Mouse (Mus musculus): Measurements from ENCODE around the gene Foxp4. TPM values are rescaled to one million over a fixed set of nuclear protein-coding genes. Genes with fewer than 3 reads are reported as not detected.

Foxp4 gene
- total RNA-seq, 1 experiment from 2014 or later = 7.0 TPM

- no peak for ATAC-seq (replicated peaks in 1 of 2; ENCODE audit: insufficient read depth in 1 of 2, low FRiP score in 2 of 2, low TSS enrichment in 1 of 2, low read depth in 1 of 2, poor library complexity in 2 of 2, severe bottlenecking in 2 of 2)
These were observed 16.4 kb downstream of the Foxp4 start for GRCm38 (mm10) chr17:47908079-47908478.

DNA sequence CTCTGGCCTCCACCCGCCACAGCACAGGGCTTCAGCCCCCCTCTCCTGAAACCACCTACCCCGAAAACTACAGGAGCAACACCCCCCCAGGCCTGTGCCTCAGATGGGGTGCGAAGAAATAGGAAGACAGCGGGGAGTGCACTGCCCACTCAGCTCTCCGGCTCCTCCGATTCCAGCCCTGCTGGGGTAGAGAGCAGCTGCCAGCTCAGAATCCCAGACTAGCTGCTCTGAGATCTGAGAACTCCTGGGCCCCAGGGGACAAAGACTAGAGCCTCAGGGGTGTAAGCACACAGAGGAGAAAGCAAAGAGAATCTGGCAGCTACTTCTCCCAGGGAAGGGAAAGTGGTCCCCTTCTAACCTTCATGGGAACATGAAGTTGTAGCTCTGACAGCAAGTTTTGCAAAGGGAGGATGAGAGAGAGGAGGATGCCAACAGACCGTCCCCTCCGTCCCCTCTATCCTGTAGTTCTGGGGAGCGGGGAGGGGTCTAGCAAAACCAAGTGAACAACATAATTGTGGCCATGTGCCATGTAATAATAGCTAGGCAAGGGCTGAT is 17.0 kb downstream of the Foxp4 start:
- no peak for ATAC-seq (replicated peaks in 1 of 2; ENCODE audit: insufficient read depth in 1 of 2, low FRiP score in 2 of 2, low TSS enrichment in 1 of 2, low read depth in 1 of 2, poor library complexity in 2 of 2, severe bottlenecking in 2 of 2)

GRCm38 (mm10) chr17:47903846-47904680 is 20.4 kb downstream of the Foxp4 start:
- no peak for ATAC-seq (replicated peaks in 1 of 2; ENCODE audit: insufficient read depth in 1 of 2, low FRiP score in 2 of 2, low TSS enrichment in 1 of 2, low read depth in 1 of 2, poor library complexity in 2 of 2, severe bottlenecking in 2 of 2)

DNA sequence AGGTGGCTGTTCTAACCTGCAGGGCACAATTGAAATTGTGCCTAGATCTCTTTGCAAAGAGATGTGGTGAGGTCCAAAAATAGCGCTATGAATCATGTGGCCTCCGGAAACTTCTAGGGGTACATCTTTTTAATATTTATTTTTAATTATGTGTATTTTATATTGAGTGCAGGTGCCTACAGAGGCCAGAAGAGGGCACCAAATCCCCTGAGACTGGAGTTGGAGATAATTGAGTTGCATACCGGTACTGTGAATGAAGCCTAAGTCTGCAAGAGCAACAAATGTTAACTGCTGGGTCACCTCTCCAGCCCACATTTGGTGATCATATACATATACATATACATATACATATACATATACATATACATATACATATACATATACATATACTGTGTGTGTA is 22.7 kb downstream of the Foxp4 start:
- no peak for ATAC-seq (replicated peaks in 1 of 2; ENCODE audit: insufficient read depth in 1 of 2, low FRiP score in 2 of 2, low TSS enrichment in 1 of 2, low read depth in 1 of 2, poor library complexity in 2 of 2, severe bottlenecking in 2 of 2)

GRCm38 (mm10) chr17:47900716-47901115 is 23.7 kb downstream of the Foxp4 start:
- ATAC-seq (replicated peaks in 1 of 2; ENCODE audit: insufficient read depth in 1 of 2, low FRiP score in 2 of 2, low TSS enrichment in 1 of 2, low read depth in 1 of 2, poor library complexity in 2 of 2, severe bottlenecking in 2 of 2) = peak; percentile 56 to 63; a peak in 3 of 4 replicates

- ATAC-seq (replicated peaks in 1 of 2; ENCODE audit: insufficient read depth in 1 of 2, low FRiP score in 2 of 2, low TSS enrichment in 1 of 2, low read depth in 1 of 2, poor library complexity in 2 of 2, severe bottlenecking in 2 of 2) = no peak
These were observed 25.3 kb downstream of the Foxp4 start for GRCm38 (mm10) chr17:47899156-47899555.

DNA sequence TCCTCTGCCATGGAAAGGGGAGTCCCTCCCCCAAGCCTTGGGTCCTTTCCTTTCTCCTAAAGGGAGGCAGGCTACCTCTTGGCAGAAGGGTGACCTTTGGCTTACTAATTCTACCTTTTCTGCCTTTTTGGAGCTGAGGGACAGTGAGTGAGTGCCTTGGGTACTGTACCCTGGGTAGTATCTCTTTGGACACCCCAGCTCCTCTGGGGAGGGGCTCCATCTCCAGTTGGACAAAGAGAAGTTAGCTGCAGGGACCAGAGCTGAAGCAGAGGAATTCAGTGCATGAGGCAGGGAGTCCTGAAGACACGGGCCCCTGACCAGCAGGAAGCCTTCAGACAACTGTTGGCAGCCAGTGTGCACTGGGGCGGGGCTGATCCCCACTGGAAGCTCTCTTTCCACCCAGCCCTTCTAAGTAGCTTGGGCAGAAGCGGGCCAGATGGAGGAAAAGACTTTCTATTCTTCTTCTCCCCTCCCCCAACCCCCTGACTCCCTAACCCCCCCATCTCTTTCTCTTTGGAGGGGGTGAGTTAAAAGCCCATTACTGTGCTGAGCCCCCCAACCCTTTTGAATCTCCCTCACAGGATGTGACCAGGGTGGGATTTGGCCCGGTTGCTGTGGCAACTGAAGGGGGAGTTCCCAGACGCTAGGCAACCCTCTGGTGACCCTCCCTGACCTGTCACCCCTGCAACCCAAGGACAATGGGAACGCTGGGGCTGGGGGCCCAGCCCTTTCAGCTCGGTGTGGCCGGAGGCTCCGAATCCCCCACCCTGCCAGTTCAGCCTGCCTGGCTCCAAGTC is 26.3 kb downstream of the Foxp4 start:
- ATAC-seq (replicated peaks in 1 of 2; ENCODE audit: insufficient read depth in 1 of 2, low FRiP score in 2 of 2, low TSS enrichment in 1 of 2, low read depth in 1 of 2, poor library complexity in 2 of 2, severe bottlenecking in 2 of 2) = no peak

DNA sequence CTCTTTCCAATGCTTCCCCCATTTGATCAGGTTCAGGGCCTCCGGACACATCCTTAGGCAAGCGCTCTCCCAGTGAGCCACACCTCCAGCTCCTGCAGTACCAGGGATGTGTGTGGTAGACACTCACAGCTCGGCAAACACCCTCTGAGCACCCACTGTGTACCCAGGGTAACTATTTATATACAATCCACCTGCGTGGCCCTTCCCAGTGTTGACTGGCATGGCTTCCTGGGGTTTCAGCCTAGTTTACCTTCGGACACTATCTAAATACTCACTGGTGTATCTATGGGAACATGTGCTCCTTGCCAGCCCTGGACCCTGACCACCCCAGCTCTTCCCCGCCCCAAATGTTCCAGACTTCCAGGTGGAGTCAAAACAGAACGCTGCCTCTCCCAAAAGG is 34.7 kb downstream of the Foxp4 start:
- ATAC-seq (replicated peaks in 1 of 2; ENCODE audit: insufficient read depth in 1 of 2, low FRiP score in 2 of 2, low TSS enrichment in 1 of 2, low read depth in 1 of 2, poor library complexity in 2 of 2, severe bottlenecking in 2 of 2) = no peak

DNA sequence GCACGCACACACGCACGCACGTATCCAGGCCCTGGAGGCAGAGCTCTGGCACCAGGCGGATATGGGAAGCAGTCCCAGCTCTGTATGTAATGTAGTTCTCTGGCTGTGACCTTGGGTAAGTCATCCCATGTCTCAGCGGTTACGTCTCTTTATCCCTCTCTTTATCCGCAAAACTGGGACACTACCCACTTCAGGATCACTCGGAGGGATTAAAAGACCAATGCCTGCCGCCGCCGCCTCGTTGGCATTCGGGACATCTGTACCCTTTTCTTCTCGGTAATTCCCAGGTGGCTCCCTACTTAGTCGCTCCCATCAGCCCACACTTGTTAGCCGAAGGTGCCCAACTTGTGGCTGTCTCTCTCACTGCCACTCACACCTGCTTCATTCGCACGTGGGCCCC is 35.2 kb downstream of the Foxp4 start:
- ATAC-seq (replicated peaks in 1 of 2; ENCODE audit: insufficient read depth in 1 of 2, low FRiP score in 2 of 2, low TSS enrichment in 1 of 2, low read depth in 1 of 2, poor library complexity in 2 of 2, severe bottlenecking in 2 of 2) = no peak

- no peak for ATAC-seq (replicated peaks in 1 of 2; ENCODE audit: insufficient read depth in 1 of 2, low FRiP score in 2 of 2, low TSS enrichment in 1 of 2, low read depth in 1 of 2, poor library complexity in 2 of 2, severe bottlenecking in 2 of 2)
These were observed 35.8 kb downstream of the Foxp4 start for GRCm38 (mm10) chr17:47888641-47889040.

- no peak for ATAC-seq (replicated peaks in 1 of 2; ENCODE audit: insufficient read depth in 1 of 2, low FRiP score in 2 of 2, low TSS enrichment in 1 of 2, low read depth in 1 of 2, poor library complexity in 2 of 2, severe bottlenecking in 2 of 2)
These were observed 36.3 kb downstream of the Foxp4 start for GRCm38 (mm10) chr17:47888155-47888455.

- ATAC-seq (replicated peaks in 1 of 2; ENCODE audit: insufficient read depth in 1 of 2, low FRiP score in 2 of 2, low TSS enrichment in 1 of 2, low read depth in 1 of 2, poor library complexity in 2 of 2, severe bottlenecking in 2 of 2) = no peak
These were observed 36.9 kb downstream of the Foxp4 start for GRCm38 (mm10) chr17:47887381-47888154.

DNA sequence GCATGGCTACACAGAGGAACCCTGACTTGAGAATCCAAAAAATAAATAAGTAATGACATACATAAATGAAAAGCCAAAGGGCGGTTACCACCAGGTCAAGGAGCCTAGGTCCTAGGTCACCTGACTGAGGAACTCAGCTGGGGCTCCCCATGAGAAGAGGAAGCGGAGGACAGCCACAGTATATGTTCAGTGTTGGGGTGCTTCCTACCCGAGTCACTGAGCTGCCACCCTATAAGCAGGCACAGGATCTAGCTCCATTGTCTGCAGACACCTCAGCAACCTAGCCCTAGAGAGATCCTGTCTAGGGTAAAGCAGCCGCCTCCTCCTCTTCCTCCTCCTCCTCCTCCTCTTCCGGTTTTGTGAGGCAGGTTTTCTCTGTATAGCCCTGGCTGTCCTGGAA is 41.3 kb downstream of the Foxp4 start:
- ATAC-seq (replicated peaks in 1 of 2; ENCODE audit: insufficient read depth in 1 of 2, low FRiP score in 2 of 2, low TSS enrichment in 1 of 2, low read depth in 1 of 2, poor library complexity in 2 of 2, severe bottlenecking in 2 of 2) = peak in 1 of 2 experiments; percentile 22; a peak in 1 of 4 replicates

DNA sequence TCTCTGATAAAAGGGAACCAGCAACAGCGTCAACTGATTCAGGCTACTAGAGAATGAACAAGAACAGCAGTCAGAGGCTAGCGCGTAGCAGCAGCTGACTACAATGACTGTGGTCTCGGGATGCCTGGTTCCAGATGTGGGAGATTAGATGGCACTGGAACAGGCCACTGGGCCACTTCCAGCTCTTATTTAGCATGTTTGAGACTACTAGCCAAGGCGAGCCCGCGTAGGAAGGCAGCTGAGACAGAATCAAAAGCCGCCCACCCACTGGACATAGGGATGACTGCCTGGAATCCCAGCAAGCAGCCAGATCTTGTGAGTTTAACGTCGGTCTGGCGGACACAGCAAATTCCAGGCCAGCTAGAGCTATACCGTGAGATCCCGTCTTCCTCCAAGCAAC is 43.1 kb downstream of the Foxp4 start:
- no peak for ATAC-seq (replicated peaks in 1 of 2; ENCODE audit: insufficient read depth in 1 of 2, low FRiP score in 2 of 2, low TSS enrichment in 1 of 2, low read depth in 1 of 2, poor library complexity in 2 of 2, severe bottlenecking in 2 of 2)

DNA sequence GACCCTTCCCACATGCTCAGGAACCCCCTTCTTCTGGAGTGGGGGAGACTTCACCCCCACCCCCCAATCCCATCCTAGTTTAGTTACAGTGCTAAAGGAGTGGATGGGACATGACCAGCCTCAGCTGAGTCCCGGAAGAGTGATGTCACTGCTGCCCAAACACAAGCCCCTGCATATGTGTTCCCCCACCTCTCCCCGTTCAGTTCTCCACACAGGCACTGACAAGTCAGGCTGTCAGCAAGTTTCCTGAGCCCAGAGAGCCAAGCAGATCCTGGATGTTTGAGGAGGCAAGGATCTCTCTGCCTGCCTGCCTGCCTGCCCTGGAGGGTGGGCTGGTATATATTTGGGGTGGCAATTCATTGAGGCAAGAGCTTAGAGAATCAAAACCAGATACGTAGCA is 45.2 kb downstream of the Foxp4 start:
- no peak for ATAC-seq (replicated peaks in 1 of 2; ENCODE audit: insufficient read depth in 1 of 2, low FRiP score in 2 of 2, low TSS enrichment in 1 of 2, low read depth in 1 of 2, poor library complexity in 2 of 2, severe bottlenecking in 2 of 2)

DNA sequence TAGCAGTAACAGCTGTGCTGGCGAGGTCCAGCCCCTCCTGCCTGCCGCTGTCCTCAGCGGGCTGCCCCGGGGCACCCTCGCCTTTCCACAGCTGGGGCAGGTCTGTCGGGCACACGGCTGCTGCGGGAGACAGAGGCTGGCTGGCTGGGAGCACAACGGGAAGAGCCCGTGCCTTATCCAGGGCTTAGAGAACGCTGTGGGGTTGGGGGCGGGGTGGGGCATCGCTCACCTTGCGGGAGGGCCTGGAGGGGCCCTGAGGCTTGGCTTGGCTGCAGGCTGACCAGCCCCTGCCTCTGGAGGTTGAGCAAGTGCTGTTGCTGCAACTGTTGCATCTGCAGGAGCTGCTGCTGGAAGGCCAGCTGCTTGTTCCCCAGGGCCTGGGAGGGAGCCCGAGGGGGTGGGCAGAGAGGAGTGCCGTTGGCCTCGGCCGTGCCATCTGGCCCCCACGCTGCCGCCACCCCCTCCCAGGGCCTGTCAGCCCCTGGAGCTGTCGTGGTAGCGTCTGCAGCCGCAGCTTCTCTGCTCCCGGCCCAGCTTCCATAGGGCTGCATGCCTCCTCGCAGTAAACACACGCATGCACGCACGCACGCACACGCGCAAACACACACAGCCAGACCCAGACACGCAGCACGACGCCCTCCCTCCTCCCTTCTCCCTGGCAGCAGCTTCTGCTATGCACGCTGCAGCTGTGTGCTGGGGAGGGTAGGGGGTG is 45.9 kb downstream of the Foxp4 start:
- no peak; a peak in 1 of 4 replicates for ATAC-seq (replicated peaks in 1 of 2; ENCODE audit: insufficient read depth in 1 of 2, low FRiP score in 2 of 2, low TSS enrichment in 1 of 2, low read depth in 1 of 2, poor library complexity in 2 of 2, severe bottlenecking in 2 of 2)

- ATAC-seq (replicated peaks in 1 of 2; ENCODE audit: insufficient read depth in 1 of 2, low FRiP score in 2 of 2, low TSS enrichment in 1 of 2, low read depth in 1 of 2, poor library complexity in 2 of 2, severe bottlenecking in 2 of 2) = no peak
These were observed 46.6 kb downstream of the Foxp4 start for GRCm38 (mm10) chr17:47877715-47878377.

Measured in hematopoietic stem cell, adult 5-6 weeks (primary cell).